13 mouse cellular contexts compared by ENCODE assay signal in the genomic region with DNA sequence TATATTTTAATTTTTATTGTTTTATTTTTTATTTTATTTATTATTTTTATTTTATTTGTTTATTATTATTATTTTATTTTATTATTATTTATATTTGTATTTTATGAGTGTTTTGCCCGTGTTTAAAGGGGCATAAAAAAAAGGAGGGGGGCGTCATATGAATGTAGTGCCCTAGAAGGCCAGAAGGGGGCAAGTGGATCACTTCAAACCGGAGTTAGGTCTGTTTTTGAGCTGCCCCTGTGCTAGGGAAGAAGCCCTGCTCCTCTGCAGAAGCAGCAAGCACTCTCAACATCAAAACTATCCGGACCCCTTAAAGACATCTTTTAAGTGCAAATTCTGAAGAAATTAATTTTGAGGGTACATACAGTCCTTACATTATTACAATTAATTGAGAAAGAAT. TPM values are rescaled to one million over a fixed set of nuclear protein-coding genes. Genes with fewer than 3 reads are reported as not detected.
DNase-seq lines count a peak whose midpoint lies in the region; ATAC-seq and TF ChIP-seq lines count a peak whose summit lies in the region.
"Had no signal": no experiment of that assay in that cellular context is flagged by ENCODE, and none has a peak within 500 bp of the region (broad histone marks: within the 10 kb centered on the region; RNA-seq: fewer than 3 reads in every experiment).

No protein-coding gene starts in this region.

- H3K4me1 ChIP-seq in midbrain, embryonic 14.5 days (ENCODE audit: control insufficient read depth, insufficient read depth, low read length) = no peaks in the 10 kb centered on the region
- no peaks in the 10 kb centered on the region for H3K4me1 ChIP-seq in midbrain, embryonic 11.5 days (ENCODE audit: control insufficient read depth, insufficient read depth, low read length)
- H3K4me1 ChIP-seq in small intestine, adult 2 months (ENCODE audit: control insufficient read depth, insufficient read depth, insufficient read length, low read length) = no peaks in the 10 kb centered on the region
- no peaks in the 10 kb centered on the region for H3K4me1 ChIP-seq in forebrain, embryonic 10.5 days
- H3K4me1 ChIP-seq: embryonic facial prominence, embryonic 13.5 days; heart, embryonic 15.5 days; limb, embryonic 15.5 days; neural tube, embryonic 13.5 days had no signal

- no peak overlapping the region for H3K4me2 ChIP-seq in midbrain, embryonic 14.5 days (ENCODE audit: low read length)
- no peak overlapping the region for H3K4me2 ChIP-seq in midbrain, embryonic 11.5 days
- H3K4me2 ChIP-seq: embryonic facial prominence, embryonic 13.5 days; heart, embryonic 15.5 days; limb, embryonic 15.5 days; neural tube, embryonic 13.5 days had no signal

- no peak overlapping the region for H3K4me3 ChIP-seq in midbrain, embryonic 14.5 days (replicated peaks; ENCODE audit: low read depth, low read length)
- no peak overlapping the region for H3K4me3 ChIP-seq in midbrain, embryonic 11.5 days (ENCODE audit: low read depth, low read length)
- H3K4me3 ChIP-seq in small intestine, adult 2 months (ENCODE audit: low read depth, low read length) = no peak overlapping the region
- H3K4me3 ChIP-seq in forebrain, embryonic 10.5 days = no peak overlapping the region
- H3K4me3 ChIP-seq: embryonic facial prominence, embryonic 13.5 days; heart, embryonic 15.5 days; limb, embryonic 15.5 days; neural tube, embryonic 13.5 days had no signal

- no peak overlapping the region for H3K9ac ChIP-seq in midbrain, embryonic 14.5 days (replicated peaks; ENCODE audit: low read length)
- H3K9ac ChIP-seq in midbrain, embryonic 11.5 days (ENCODE audit: low read length) = no peak overlapping the region
- H3K9ac ChIP-seq: embryonic facial prominence, embryonic 13.5 days; heart, embryonic 15.5 days; limb, embryonic 15.5 days; neural tube, embryonic 13.5 days had no signal

- peak; percentile 38 for DNase-seq in heart, postnatal 4 days
- DNase-seq in heart, adult 9 months (ENCODE audit: low spot score in 2 of 2) = no peak
- peak; percentile 33 for DNase-seq in midbrain, embryonic 14.5 days
- no peak for DNase-seq in midbrain, embryonic 11.5 days (ENCODE audit: low spot score, missing footprints)
- peak; percentile 68 for DNase-seq in embryo, embryonic 10.5 days (ENCODE audit: low spot score)
- DNase-seq in forebrain, embryonic 10.5 days (ENCODE audit: extremely low spot score, low spot score) = no peak
- no peak for DNase-seq in urinary bladder, postnatal 10 days (ENCODE audit: low spot score)

- TF ChIP-seq CTCF in small intestine, adult 2 months (IDR thresholded peaks at IDR 0.05; ENCODE audit: extremely low read depth, insufficient read length, insufficient replicate concordance, low read depth, low read length) = peak; percentile 31; the same call in 1 of the 2 replicates

- no peaks in the 10 kb centered on the region for H3K36me3 ChIP-seq in midbrain, embryonic 14.5 days (ENCODE audit: control insufficient read depth, insufficient read depth, low read length)
- H3K36me3 ChIP-seq in midbrain, embryonic 11.5 days (ENCODE audit: control insufficient read depth, insufficient read depth, low read length) = no peaks in the 10 kb centered on the region
- H3K36me3 ChIP-seq in small intestine, adult 2 months (ENCODE audit: control insufficient read depth, insufficient read depth, low read length) = no peaks in the 10 kb centered on the region
- H3K36me3 ChIP-seq in forebrain, embryonic 10.5 days (replicated peaks) = no peaks in the 10 kb centered on the region
- H3K36me3 ChIP-seq: embryonic facial prominence, embryonic 13.5 days; heart, embryonic 15.5 days; limb, embryonic 15.5 days; neural tube, embryonic 13.5 days had no signal

- H3K27ac ChIP-seq in midbrain, embryonic 14.5 days (replicated peaks; ENCODE audit: low read depth, low read length) = no peak overlapping the region
- no peak overlapping the region for H3K27ac ChIP-seq in midbrain, embryonic 11.5 days (ENCODE audit: low read depth, low read length)
- no peak overlapping the region for H3K27ac ChIP-seq in small intestine, adult 2 months (ENCODE audit: insufficient read depth, low read depth, low read length)
- no peak overlapping the region for H3K27ac ChIP-seq in forebrain, embryonic 10.5 days
- H3K27ac ChIP-seq: embryonic facial prominence, embryonic 13.5 days; heart, embryonic 15.5 days; limb, embryonic 15.5 days; neural tube, embryonic 13.5 days had no signal

- no peak for ATAC-seq in midbrain, embryonic 14.5 days (ENCODE audit: low FRiP score, low TSS enrichment)
- no peak for ATAC-seq in midbrain, embryonic 11.5 days (ENCODE audit: low FRiP score)

- no peaks in the 10 kb centered on the region for H3K27me3 ChIP-seq in midbrain, embryonic 14.5 days (ENCODE audit: control insufficient read depth, insufficient read depth, low read length)
- no peaks in the 10 kb centered on the region for H3K27me3 ChIP-seq in midbrain, embryonic 11.5 days (ENCODE audit: control insufficient read depth, insufficient read depth, low read length)
- no peaks in the 10 kb centered on the region for H3K27me3 ChIP-seq in small intestine, adult 2 months (ENCODE audit: control insufficient read depth, insufficient read depth, low read length)
- no peaks in the 10 kb centered on the region for H3K27me3 ChIP-seq in forebrain, embryonic 10.5 days (ENCODE audit: poor library complexity, severe bottlenecking)
- H3K27me3 ChIP-seq: embryonic facial prominence, embryonic 13.5 days; heart, embryonic 15.5 days; limb, embryonic 15.5 days; neural tube, embryonic 13.5 days had no signal

- WGBS in midbrain, embryonic 14.5 days = 16% methylated on average over 4 of the region's 4 CpGs
- WGBS in midbrain, embryonic 11.5 days = 17% methylated on average over 4 of the region's 4 CpGs
- WGBS in small intestine, adult 2 months = 10% methylated on average over 4 of the region's 4 CpGs
- 21% methylated on average over 4 of the region's 4 CpGs for WGBS in forebrain, embryonic 10.5 days

- H3K9me3 ChIP-seq in midbrain, embryonic 14.5 days (ENCODE audit: control insufficient read depth, low read length) = no peaks in the 10 kb centered on the region
- no peaks in the 10 kb centered on the region for H3K9me3 ChIP-seq in midbrain, embryonic 11.5 days (ENCODE audit: control insufficient read depth, low read length)
- H3K9me3 ChIP-seq in forebrain, embryonic 10.5 days = no peaks in the 10 kb centered on the region
- H3K9me3 ChIP-seq: embryonic facial prominence, embryonic 13.5 days; heart, embryonic 15.5 days; limb, embryonic 15.5 days; neural tube, embryonic 13.5 days had no signal

- no peak for TF ChIP-seq POLR2A in small intestine, adult 2 months (IDR thresholded peaks at IDR 0.05; ENCODE audit: low read depth, low read length)

RNA-seq across cellular contexts. Expression of gene Olfr47, which starts 10.7 kb away (rescaled TPM):
- total RNA-seq in heart, postnatal 4 days (2021) = not detected
- polyA plus RNA-seq in midbrain, embryonic 14.5 days (2014; fragmentation: Nextera tagmentation; extraction: Ambion mirVana) = not detected in 2 replicates
- polyA plus RNA-seq in midbrain, embryonic 11.5 days (2014; fragmentation: Nextera tagmentation; extraction: Ambion mirVana) = not detected in 2 replicates
- not detected in 2 replicates for polyA plus RNA-seq in small intestine, adult 2 months (2012; rRNA removed)
- not detected in 2 replicates for polyA plus RNA-seq in forebrain, embryonic 10.5 days (2016; fragmentation: Nextera tagmentation; extraction: Ambion mirVana)
- polyA plus RNA-seq: embryonic facial prominence, embryonic 13.5 days; heart, embryonic 15.5 days; limb, embryonic 15.5 days; neural tube, embryonic 13.5 days; stomach, embryonic 16.5 days had no signal

RNA-seq across cellular contexts. Expression of gene Arhgef5, which starts 23.3 kb away (rescaled TPM):
- 10 to 100 TPM; 18.8 to 19.2 TPM for total RNA-seq in heart, postnatal 4 days (2021)
- polyA plus RNA-seq in midbrain, embryonic 14.5 days (2014; fragmentation: Nextera tagmentation; extraction: Ambion mirVana) = 0.89 and 2.6 TPM in 2 replicates
- polyA plus RNA-seq in midbrain, embryonic 11.5 days (2014; fragmentation: Nextera tagmentation; extraction: Ambion mirVana) = 2.7 and 2.8 TPM in 2 replicates
- polyA plus RNA-seq in small intestine, adult 2 months (2012; rRNA removed) = 19.6 and 47.1 TPM in 2 replicates
- 3.6 and 4.1 TPM in 2 replicates for polyA plus RNA-seq in forebrain, embryonic 10.5 days (2016; fragmentation: Nextera tagmentation; extraction: Ambion mirVana)

RNA-seq across cellular contexts. Expression of gene Olfr434, which starts 29.2 kb away (rescaled TPM):
- not detected for total RNA-seq in heart, postnatal 4 days (2021)
- not detected in 2 replicates for polyA plus RNA-seq in midbrain, embryonic 14.5 days (2014; fragmentation: Nextera tagmentation; extraction: Ambion mirVana)
- polyA plus RNA-seq in midbrain, embryonic 11.5 days (2014; fragmentation: Nextera tagmentation; extraction: Ambion mirVana) = not detected in 2 replicates
- not detected in 2 replicates for polyA plus RNA-seq in small intestine, adult 2 months (2012; rRNA removed)
- not detected in 2 replicates for polyA plus RNA-seq in forebrain, embryonic 10.5 days (2016; fragmentation: Nextera tagmentation; extraction: Ambion mirVana)
- polyA plus RNA-seq: embryonic facial prominence, embryonic 13.5 days; heart, embryonic 15.5 days; limb, embryonic 15.5 days; neural tube, embryonic 13.5 days; stomach, embryonic 16.5 days had no signal

RNA-seq across cellular contexts. Expression of gene Olfr435, which starts 45.1 kb away (rescaled TPM):
- not detected for total RNA-seq in heart, postnatal 4 days (2021)
- polyA plus RNA-seq in midbrain, embryonic 14.5 days (2014; fragmentation: Nextera tagmentation; extraction: Ambion mirVana) = not detected in 2 replicates
- polyA plus RNA-seq in midbrain, embryonic 11.5 days (2014; fragmentation: Nextera tagmentation; extraction: Ambion mirVana) = not detected in 2 replicates
- polyA plus RNA-seq in small intestine, adult 2 months (2012; rRNA removed) = not detected in 2 replicates
- polyA plus RNA-seq in forebrain, embryonic 10.5 days (2016; fragmentation: Nextera tagmentation; extraction: Ambion mirVana) = not detected in 2 replicates
- polyA plus RNA-seq: embryonic facial prominence, embryonic 13.5 days; heart, embryonic 15.5 days; limb, embryonic 15.5 days; neural tube, embryonic 13.5 days; stomach, embryonic 16.5 days had no signal

Comparison
In these comparisons a context has a peak if more than half of its experiments do, and no peak if none do; other contexts are left out.
1. DNase-seq: peak in heart, postnatal 4 days (single experiment), midbrain, embryonic 14.5 days (single experiment) and embryo, embryonic 10.5 days (single experiment); none in heart, adult 9 months (0 of 2), midbrain, embryonic 11.5 days (single experiment), forebrain, embryonic 10.5 days (single experiment) and urinary bladder, postnatal 10 days (single experiment).